Mouse (Mus musculus) cerebellum, postnatal 10 days (tissue): Measurements from ENCODE around the gene Tubg1.

Experiments used
- DNase-seq, 2 experiments: peaks; one replicate each; pipeline ENCODE4 v3.0.0; 2021; ENCODE audit warnings: mixed read lengths in 2 of 2

Tubg1 gene

DNA sequence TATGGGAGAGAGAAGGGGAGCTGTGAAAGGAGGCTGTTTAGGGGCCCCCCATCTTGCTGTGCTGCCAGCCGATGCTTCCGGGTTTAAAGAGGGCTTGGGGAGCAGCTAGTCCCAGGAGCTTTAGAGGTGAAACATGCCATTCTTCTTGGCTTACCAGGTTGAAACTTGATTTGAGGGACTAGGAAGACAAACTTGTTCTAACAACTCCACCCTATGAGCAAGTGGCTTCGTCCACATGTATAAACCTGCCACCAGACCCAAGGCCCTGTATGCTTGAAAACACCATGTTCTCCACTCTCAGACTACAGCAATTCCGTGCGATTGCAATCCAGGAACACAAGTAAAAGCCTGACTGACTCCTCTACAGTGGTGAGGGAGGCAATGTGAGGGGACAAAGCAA, 16.7 kb upstream of the Tubg1 start:
- no peak for DNase-seq

GRCm38 (mm10) chr11:101109351-101109750, 10.4 kb upstream of the Tubg1 start:
- DNase-seq = no peak

GRCm38 (mm10) chr11:101110708-101111107, 9.0 kb upstream of the Tubg1 start:
- DNase-seq = no peak

GRCm38 (mm10) chr11:101111178-101111577, 8.6 kb upstream of the Tubg1 start:
- DNase-seq = no peak

DNA sequence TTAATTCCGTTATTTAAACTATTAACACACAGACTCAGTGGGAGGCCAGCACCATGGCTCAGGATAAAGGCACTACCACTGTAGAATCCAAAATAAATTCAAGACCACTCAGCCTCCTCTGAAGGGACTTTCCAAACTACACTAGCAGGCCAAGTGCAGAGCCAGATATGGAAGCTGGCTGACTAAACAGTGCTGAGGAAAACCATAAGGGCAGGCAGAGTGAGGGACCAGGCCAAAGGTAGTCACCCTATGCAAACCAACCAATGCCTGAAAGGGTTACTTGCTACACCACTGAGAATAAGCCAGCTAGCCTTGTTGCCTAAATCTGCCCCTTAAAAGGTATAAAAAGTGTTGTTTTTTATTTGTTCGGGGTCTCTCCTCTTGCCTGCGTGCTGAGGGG, 7.6 kb upstream of the Tubg1 start:
- no peak for DNase-seq

DNA sequence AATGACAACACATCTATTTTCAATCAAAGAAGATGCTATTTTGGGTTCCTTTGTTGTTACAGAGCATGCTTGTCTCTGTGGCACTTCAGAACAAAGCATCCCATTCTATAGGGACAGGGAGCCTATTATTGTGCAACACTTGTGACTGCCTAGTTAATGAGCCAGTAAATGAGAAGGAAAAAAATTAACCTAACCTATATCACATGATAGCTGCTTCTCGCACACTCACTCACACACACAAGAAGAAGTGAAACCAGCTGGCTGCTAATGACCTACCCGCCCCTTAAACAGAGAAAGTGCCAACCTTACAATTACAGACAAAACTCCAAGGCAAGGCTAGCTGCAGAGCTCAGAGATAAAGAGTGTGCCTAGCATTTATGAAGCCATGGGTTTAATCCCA, 4.2 kb upstream of the Tubg1 start:
- no peak for DNase-seq

- DNase-seq = no peak
Observed at GRCm38 (mm10) chr11:101118105-101118504, 1.6 kb upstream of the Tubg1 start.

DNA sequence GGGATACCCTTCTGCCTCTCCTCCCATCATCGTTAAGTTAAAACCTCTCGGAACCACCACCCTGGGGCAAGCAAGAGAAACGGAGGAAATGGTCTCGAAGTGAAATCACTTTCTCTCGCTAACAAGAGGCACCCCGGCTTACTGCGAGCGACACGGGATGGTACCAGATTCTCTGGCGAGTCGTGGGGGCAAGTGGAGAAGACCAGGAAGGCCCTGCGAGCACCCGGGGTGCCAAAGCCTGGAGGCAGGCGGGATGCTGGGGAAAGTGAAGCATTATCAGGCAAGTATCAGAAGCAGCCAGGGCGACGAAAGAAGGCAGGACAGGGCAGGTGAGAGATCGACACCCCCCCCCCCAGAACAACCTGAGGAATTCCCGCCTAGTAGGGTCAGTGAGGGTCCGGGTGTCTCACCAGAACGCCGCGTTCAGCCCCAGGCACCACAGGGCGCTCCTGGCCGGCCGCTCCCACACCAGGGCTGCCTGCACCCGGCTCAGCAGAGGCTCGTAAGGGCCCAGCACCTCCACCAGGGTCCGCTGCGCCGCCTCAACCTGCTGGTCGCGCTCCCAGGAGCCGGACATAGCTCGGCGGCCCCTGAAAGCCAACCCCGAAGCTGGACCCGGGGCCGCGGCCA, 492 bp upstream of the Tubg1 start:
- no peak for DNase-seq

DNA sequence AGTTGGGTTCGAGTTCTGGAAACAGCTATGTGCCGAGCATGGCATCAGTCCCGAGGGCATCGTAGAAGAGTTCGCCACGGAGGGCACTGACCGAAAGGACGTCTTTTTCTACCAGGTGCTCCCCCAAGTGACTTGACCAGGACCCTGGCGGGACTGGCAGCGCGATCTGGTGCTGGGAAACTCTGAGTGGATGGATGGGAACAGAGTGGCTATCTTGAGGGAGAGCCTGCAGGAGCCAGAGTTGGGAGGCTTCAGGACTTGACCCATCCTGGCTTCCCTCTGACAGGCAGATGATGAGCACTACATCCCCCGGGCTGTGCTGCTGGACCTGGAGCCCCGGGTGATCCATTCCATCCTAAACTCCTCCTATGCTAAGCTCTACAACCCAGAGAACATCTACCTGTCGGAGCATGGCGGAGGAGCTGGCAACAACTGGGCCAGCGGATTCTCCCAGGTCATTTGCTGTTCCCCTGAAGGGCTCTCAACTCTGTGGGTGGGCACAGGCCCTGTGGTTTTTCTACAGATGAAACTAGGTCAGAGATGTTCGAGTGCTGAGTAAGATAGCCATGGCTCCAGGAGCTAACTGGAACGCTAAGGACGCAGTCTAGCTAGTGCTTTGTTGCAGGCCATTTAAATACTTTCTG, 929 bp downstream of the Tubg1 start:
- peak; percentile 26 to 38 for DNase-seq

DNA sequence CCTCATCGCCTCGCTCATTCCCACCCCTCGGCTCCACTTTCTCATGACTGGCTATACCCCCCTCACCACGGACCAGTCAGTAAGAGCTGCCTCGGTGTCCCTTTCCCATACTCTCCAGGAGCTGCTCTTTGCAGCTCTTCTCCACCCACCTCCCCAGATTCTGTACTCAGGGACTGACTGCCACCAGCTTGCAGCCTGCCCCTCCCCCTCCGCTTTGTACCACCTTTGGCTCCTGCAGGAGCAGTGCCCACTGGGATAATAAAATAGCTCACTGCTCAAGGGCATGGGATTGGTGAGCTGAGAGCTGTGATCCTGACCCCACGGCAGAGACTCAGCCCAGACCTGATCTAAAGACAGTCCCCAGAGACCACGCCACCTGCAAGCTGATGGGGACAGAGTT, 4.8 kb downstream of the Tubg1 start:
- DNase-seq = peak; percentile 47 to 54

- peak in 1 of 2 experiments; percentile 38 for DNase-seq
Observed at GRCm38 (mm10) chr11:101125008-101125407, 5.3 kb downstream of the Tubg1 start.

DNA sequence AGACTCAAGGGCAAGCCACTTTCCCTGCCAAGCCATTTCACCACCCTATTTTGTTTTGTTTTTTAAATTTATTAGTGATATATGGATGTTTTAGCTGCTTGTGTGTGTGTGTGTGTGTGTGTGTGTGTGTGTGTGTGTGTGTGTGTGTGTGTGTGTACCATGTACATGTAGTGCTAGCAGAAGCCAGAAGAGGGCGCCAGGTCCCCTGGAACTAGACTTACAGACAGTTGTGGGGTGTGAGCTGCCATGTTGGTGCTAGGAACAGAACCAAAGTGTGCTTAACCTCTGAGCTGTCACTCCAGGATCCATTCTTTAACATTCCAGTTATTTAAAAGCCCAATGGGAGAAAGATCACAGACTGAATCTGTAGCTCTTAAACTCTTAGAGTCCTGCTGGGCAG, 7.3 kb downstream of the Tubg1 start:
- DNase-seq = peak; percentile 49 to 72

- peak; percentile 88 to 90 for DNase-seq
Observed at GRCm38 (mm10) chr11:101128996-101129577, 9.3 kb downstream of the Tubg1 start.

DNA sequence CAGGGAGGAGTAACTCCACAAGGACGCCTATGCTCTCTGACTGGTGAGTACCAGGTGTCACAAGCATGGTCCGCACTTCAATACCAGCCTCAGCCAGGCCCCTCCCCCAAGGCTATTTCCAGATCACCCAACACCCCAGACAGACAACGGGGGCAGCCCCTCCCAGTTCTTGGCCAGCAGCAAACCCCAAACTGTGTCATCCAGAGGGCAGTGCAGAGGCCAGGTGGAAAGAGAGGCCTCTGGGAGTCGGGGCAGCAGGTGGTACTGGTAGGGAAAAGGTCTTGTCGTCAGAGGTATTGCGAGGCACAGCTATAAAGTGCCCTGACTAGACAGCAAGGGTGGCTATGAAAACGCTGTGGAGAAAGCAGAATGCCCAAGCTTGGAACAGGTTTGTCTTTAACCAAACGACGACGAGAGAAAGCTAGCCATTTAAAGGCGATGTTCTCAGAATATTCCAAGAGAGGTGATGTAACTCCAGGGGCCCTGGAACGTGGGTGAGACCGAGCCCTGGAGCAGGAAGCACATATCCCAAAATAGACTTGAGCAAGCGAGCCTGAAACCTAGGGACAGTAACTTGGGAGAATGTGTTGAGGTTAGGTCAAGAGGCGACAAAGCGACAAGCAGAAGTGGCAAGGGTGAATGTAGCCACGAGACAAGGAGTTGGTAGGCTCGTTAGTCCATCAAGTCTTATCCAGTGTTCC, 10.5 kb downstream of the Tubg1 start:
- peak; percentile 66 to 67 for DNase-seq

DNA sequence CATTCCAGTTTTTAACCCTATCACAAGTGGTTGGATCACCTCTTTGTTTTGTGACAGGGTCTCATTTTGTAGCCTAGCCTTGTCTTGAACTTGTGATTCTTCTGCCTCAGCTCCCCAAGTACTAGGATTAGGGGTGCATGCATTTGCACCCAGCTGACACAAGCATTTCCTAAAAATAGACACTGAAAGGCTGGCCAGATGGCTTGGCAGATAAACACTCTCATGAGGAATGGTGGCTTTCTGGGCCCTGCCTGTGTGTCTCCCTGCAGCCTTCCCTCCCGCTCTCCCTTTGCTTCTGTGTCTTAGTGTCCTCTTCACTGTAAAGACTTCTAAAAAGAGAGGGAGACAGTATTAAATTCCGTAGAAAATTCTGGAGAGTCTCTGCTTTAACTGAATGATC, 11.4 kb downstream of the Tubg1 start:
- DNase-seq = peak; percentile 75 to 76

DNA sequence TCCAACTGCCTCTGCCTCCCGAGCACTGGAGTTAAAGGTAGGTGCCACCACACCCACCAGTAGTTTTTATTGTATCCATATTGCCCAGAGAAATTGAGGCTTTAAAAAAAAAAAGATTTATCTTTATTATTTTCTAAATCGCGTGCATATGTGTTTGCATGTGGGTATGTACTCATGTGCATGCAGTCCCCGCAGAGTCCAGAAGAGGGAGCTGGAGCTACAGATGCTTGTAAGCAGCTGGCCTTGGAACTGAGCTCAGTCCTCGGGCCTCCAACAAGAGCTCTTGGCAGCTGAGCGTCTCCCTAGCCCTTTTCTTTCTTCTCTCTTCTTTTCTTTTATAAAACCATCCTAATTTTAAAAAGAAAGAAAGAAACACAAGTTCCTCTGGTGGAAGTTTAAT, 12.0 kb downstream of the Tubg1 start:
- DNase-seq = peak; percentile 73 to 84

GRCm38 (mm10) chr11:101133037-101133436, 13.3 kb downstream of the Tubg1 start:
- DNase-seq = peak; percentile 37 to 39

- peak; percentile 58 to 62 for DNase-seq
Observed at GRCm38 (mm10) chr11:101134217-101134865, 14.6 kb downstream of the Tubg1 start.

GRCm38 (mm10) chr11:101137000-101137399, 17.3 kb downstream of the Tubg1 start:
- no peak for DNase-seq

DNA sequence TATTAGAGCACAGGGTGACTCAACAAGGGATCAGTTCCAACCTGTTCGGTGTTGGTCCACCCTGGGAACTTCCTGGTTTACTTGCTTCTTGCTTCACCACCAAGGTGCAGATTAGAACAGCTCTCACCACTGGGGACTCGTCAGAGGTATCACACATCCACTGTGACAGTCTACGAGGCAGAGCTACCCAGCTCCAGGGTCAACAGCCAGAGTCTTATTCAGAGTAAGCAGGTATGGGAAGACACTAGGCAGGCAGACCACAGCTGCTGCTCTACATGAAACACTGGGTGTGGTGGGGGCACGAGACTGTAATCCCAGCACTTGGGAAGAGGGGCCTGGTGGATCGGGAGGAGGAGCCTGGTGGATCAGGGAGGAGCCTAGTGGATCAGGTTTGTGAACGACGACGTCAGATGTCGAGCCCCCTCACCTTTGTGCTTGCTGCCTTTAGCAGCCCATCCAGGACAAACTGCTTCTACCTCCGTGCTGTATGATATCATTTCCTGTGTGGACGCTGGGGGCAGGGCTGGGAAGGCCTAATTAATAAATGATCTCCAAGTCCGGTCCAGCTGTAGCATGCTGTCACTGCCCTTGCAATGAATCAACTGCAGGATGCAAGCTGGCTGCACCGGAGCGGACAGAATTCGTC, 18.9 kb downstream of the Tubg1 start:
- DNase-seq = peak; percentile 55 to 61

- peak; percentile 49 to 65 for DNase-seq
Observed at GRCm38 (mm10) chr11:101140164-101140819, 20.6 kb downstream of the Tubg1 start.

DNA sequence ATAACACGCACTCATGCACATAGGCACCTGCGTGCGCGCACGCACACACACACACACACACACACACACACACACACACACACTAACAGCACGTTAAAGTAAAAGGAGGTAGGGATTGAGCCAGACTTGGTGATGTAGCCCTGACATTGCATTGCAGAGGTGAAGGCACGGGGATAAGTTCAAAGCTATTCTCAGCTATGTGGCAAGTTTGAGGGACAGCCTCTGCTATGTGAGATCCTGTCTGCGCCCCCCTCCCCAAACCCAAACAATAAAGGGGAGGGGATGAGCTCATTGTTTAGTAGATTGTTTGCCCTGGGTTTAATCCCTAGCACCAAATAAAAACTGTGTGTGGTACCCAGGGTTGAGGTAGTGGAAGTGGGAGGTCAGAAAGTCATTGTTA, 21.4 kb downstream of the Tubg1 start:
- no peak for DNase-seq
